Mouse (Mus musculus) brain, embryonic 14.5 days (tissue): ENCODE results near the gene Rnf111.

ENCODE experiments used
- CTCF ChIP-seq: fragments of 200-500 bp; IDR thresholded peaks from 2 replicates; pipeline ENCODE4 v1.5.1; 2012; ENCODE audit warnings: inconsistent platforms, mild to moderate bottlenecking, moderate library complexity, borderline replicate concordance; ENCODE audit not compliant: insufficient read depth, insufficient read length; ENCODE audit errors: extremely low read depth
- POLR2A ChIP-seq: fragments of 200-500 bp; IDR thresholded peaks from 2 replicates; pipeline ENCODE4 v1.6.1; 2012; ENCODE audit warnings: mild to moderate bottlenecking, inconsistent platforms, borderline replicate concordance; ENCODE audit not compliant: poor library complexity, insufficient read depth, insufficient read length, severe bottlenecking; ENCODE audit errors: extremely low read depth

- no peak for TF ChIP-seq POLR2A
- TF ChIP-seq CTCF = no peak
These were observed 80.9 kb downstream of the Rnf111 start for GRCm38 (mm10) chr9:70422661-70423060.
